Mouse (Mus musculus) subcutaneous adipose tissue, adult 2 months (tissue): ENCODE results near the gene Fadd. TPM values are rescaled to one million over a fixed set of nuclear protein-coding genes. Genes with fewer than 3 reads are reported as not detected.

Experiments
- polyA plus RNA-seq: library from polyadenylated mRNA; depleted of rRNA; stranded (reverse); fragments of >200 nt; gene quantifications from 2 replicates; pipeline ENCODE4 v1.2.3, GENCODE M21; 2012; ENCODE audit warnings: low replicate concordance; rRNA removed

Gene Fadd
- 13.2 and 15.0 TPM in 2 replicates for polyA plus RNA-seq

DNA sequence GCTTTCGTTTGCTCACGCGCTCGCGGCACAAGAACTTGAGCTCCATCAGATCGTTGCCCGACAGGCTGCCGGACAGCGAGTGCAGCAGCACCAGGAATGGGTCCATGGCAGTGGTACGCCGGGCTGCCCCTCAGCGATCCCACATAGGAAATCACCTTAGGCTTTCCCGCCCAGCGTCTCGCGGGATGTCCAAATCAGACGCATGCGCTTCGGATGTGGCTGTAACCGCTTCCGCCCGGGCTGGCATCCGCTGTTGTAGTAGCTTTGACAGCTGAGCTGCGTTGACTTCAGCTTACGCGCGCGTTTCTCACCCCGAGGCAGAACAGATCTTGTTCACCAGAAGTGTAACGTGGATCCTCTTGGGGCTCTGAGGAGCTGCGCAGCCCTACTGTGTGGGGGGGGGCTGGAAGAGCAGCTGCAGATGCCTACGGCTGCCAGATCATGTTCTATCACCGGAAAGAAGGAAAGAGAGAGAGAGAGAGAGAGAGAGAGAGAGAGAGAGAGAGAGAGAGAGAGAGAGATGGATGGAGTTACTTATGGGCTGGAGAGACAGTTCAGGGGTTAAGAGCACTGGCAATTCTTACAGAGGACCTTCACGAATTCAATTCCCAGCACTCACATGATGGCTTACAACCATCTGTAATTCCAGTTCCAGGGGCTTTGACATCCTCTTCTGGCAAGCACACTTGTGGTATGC lies at the start of gene Fadd:
Fadd (minus strand) TSS at position 180 of the 697 bp plus-strand sequence.

DNA sequence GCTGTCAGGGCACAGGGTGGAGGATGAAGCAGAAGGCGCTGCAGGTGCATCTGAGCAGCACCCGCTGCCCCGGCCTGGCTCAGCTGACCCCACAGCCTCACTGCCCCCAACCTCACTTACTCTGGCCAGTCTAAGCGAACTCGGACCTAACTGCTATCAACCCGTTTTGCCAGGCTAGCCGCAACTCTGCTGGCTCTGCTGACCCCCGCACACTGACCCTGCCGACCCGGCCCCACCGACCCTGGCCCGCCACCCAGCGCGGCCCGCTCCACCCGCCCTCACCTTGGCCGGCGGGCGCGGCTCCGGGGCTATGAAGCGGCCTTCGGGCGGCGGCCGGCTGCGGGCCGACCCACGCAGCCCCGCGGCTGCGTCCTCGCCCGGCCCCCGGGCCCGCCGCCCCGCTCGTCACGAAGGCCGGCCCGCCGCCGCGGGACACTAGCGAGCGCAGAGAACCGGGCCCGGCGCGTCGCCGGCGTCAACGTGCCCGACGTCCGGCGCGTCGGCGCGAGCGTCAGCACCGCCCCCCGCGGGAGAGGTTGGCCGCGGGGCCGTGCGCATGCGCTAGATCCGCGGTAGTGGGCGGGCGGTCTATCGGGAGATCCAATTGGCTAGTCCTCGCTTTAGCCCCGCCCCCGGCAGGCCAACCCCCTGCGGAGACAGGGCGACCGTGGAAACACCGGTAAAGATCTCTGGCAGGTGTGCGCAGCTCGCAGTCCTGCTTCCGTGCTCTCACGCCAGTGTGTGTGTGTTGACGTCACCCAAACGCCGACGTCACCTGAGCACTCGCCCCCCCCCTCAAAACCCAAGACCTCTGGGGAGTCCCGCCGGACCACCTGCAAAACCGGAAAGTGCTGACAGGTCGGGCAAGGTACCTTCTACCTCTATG lies 28.8 kb downstream of the Fadd start, which contains the start of gene Ppfia1:
Ppfia1 (minus strand) TSS at position 493 of the 886 bp plus-strand sequence.

Other genes with a start within 250 kb of the Fadd start
- 106 and 134 TPM in 2 replicates for gene Cttn, start 111.5 kb downstream of the Fadd start, polyA plus RNA-seq
- 34.8 and 44.9 TPM in 2 replicates for gene Ppfia1, start 28.7 kb downstream of the Fadd start, polyA plus RNA-seq
- gene Ano1, start 169.5 kb upstream of the Fadd start, polyA plus RNA-seq = 21.5 and 100 TPM in 2 replicates